Mouse (Mus musculus): ENCODE measurements around the gene Npy4r. TPM values are rescaled to one million over a fixed set of nuclear protein-coding genes. Genes with fewer than 3 reads are reported as not detected.

Npy4r gene
- total and polyA plus RNA-seq, 3 experiments = 0.08 to 0.80 (median 0.18) TPM

GRCm38 (mm10) chr14:34107594-34107993 lies 44.7 kb downstream of the Npy4r start:
- WGBS = 50% methylated on average over 4 of the region's 4 CpGs
- DNase-seq = no peak
- Histone ChIP-seq H3K4me3 (no peak overlapping the region), H3K36me3 (ENCODE audit: control insufficient read depth, insufficient read depth, low read length) (no peaks in the 10 kb centered on the region), H3K4me1 (ENCODE audit: control insufficient read depth, insufficient read depth, low read length) (no peaks in the 10 kb centered on the region), H3K27ac (no peak overlapping the region), H3K79me2 (replicated peaks; ENCODE audit: control insufficient read depth, insufficient read depth, low read length) (no peaks in the 10 kb centered on the region), H3K9ac (ENCODE audit: low read depth, low read length) (no peak overlapping the region), H3K27me3 (ENCODE audit: control insufficient read depth, insufficient read depth, low read length) (no peaks in the 10 kb centered on the region)
- intact Hi-C loops (cut with DNase I) = loop anchor here (5.0 kb wide), 1 partner anchor 150 kb away; no protein-coding TSS in a partner anchor
- TF ChIP-seq EP300 (IDR thresholded peaks at IDR 0.05; ENCODE audit: insufficient read depth, low read depth, low read length) = no peak

GRCm38 (mm10) chr14:34106389-34107062 lies 45.8 kb downstream of the Npy4r start:
- intact Hi-C loops (cut with DNase I) = loop anchor here (1.0 to 5.0 kb wide), 2 partner anchors 48 to 149 kb away; no protein-coding TSS in a partner anchor
- TF ChIP-seq POLR2A (IDR thresholded peaks at IDR 0.05; ENCODE audit: insufficient read depth, low read depth, low read length) (no peak), CTCF (IDR thresholded peaks at IDR 0.05) (peak; percentile 70)
- WGBS = 66% methylated on average over 11 of the region's 12 CpGs
- no peaks in the 10 kb centered on the region for H3K79me2 ChIP-seq (replicated peaks; ENCODE audit: control insufficient read depth, insufficient read depth, low read length)
- H3K27me3 ChIP-seq (ENCODE audit: control insufficient read depth, insufficient read depth, low read length) = no peaks in the 10 kb centered on the region
- peak; percentile 26 to 51 for DNase-seq
- no peaks in the 10 kb centered on the region for H3K36me3 ChIP-seq (ENCODE audit: control insufficient read depth, insufficient read depth, low read length)
- H3K4me1 ChIP-seq (ENCODE audit: control insufficient read depth, insufficient read depth, low read length) = no peaks in the 10 kb centered on the region
- H3K9ac ChIP-seq (ENCODE audit: low read depth, low read length) = no peak overlapping the region
- no peak overlapping the region for H3K27ac ChIP-seq
- no peak overlapping the region for H3K4me3 ChIP-seq

- Histone ChIP-seq H3K27ac (no peak overlapping the region), H3K36me3 (ENCODE audit: control insufficient read depth, insufficient read depth, low read length) (no peaks in the 10 kb centered on the region), H3K4me1 (ENCODE audit: control insufficient read depth, insufficient read depth, low read length) (no peaks in the 10 kb centered on the region), H3K4me3 (no peak overlapping the region), H3K9ac (ENCODE audit: low read depth, low read length) (no peak overlapping the region), H3K79me2 (replicated peaks; ENCODE audit: control insufficient read depth, insufficient read depth, low read length) (no peaks in the 10 kb centered on the region), H3K27me3 (ENCODE audit: control insufficient read depth, insufficient read depth, low read length) (no peaks in the 10 kb centered on the region)
- TF ChIP-seq POLR2A (IDR thresholded peaks at IDR 0.05; ENCODE audit: insufficient read depth, low read depth, low read length) (no peak), EP300 (IDR thresholded peaks at IDR 0.05; ENCODE audit: insufficient read depth, low read depth, low read length) (0 out of 2 replicates have a peak, but pooled peaks have one; percentile 34), CTCF (IDR thresholded peaks at IDR 0.05) (peak; percentile 80)
- 13% methylated on average over 8 of the region's 8 CpGs for WGBS
- peak; percentile 70 to 72 for DNase-seq
- intact Hi-C loops (cut with DNase I) = loop anchor here (1.0 to 5.0 kb wide), 2 partner anchors 25 to 148 kb away; no protein-coding TSS in a partner anchor
These were observed 47.4 kb downstream of the Npy4r start for GRCm38 (mm10) chr14:34104892-34105291.

- Histone ChIP-seq H3K4me1 (ENCODE audit: control insufficient read depth, insufficient read depth, low read length) (no peaks in the 10 kb centered on the region), H3K27ac (no peak overlapping the region), H3K36me3 (ENCODE audit: control insufficient read depth, insufficient read depth, low read length) (no peaks in the 10 kb centered on the region), H3K9ac (ENCODE audit: low read depth, low read length) (no peak overlapping the region), H3K27me3 (ENCODE audit: control insufficient read depth, insufficient read depth, low read length) (no peaks in the 10 kb centered on the region), H3K4me3 (no peak overlapping the region), H3K79me2 (replicated peaks; ENCODE audit: control insufficient read depth, insufficient read depth, low read length) (no peaks in the 10 kb centered on the region)
- intact Hi-C loops (cut with DNase I) = no loop called here
- 70% methylated on average over 3 of the region's 3 CpGs for WGBS
- no peak for TF ChIP-seq POLR2A (IDR thresholded peaks at IDR 0.05; ENCODE audit: insufficient read depth, low read depth, low read length)
- no peak for TF ChIP-seq CTCF (IDR thresholded peaks at IDR 0.05)
- DNase-seq = no peak
These were observed 48.4 kb downstream of the Npy4r start for GRCm38 (mm10) chr14:34103855-34104254.

- Histone ChIP-seq H3K27ac (no peak within 1 kb of the TSS), H3K4me3 (no peak within 1 kb of the TSS), H3K79me2 (replicated peaks; ENCODE audit: control insufficient read depth, insufficient read depth, low read length) (no peaks in the 10 kb centered on the region), H3K36me3 (ENCODE audit: control insufficient read depth, insufficient read depth, low read length) (no peaks in the 10 kb centered on the region), H3K27me3 (ENCODE audit: control insufficient read depth, insufficient read depth, low read length) (no peaks in the 10 kb centered on the region), H3K9ac (ENCODE audit: low read depth, low read length) (no peak within 1 kb of the TSS), H3K4me1 (ENCODE audit: control insufficient read depth, insufficient read depth, low read length) (no peaks in the 10 kb centered on the region)
- TF ChIP-seq CTCF (IDR thresholded peaks at IDR 0.05) (no peak), EP300 (IDR thresholded peaks at IDR 0.05; ENCODE audit: insufficient read depth, low read depth, low read length) (no peak), POLR2A (IDR thresholded peaks at IDR 0.05; ENCODE audit: insufficient read depth, low read depth, low read length) (no peak)
- peak in 1 of 2 experiments; percentile 7 for DNase-seq
- intact Hi-C loops (cut with DNase I) = no loop called here
- 74% methylated on average over 5 of the region's 5 CpGs for WGBS
These were observed 49.7 kb downstream of the Npy4r start, which contains the start of gene A630023A22Rik for GRCm38 (mm10) chr14:34102601-34103000. TSS of gene A630023A22Rik (minus strand) at chr14:34102754.

GRCm38 (mm10) chr14:34096161-34096560 lies 56.1 kb downstream of the Npy4r start:
- Histone ChIP-seq H3K27ac (no peak overlapping the region), H3K4me1 (ENCODE audit: control insufficient read depth, insufficient read depth, low read length) (no peaks in the 10 kb centered on the region), H3K9ac (ENCODE audit: low read depth, low read length) (no peak overlapping the region), H3K27me3 (ENCODE audit: control insufficient read depth, insufficient read depth, low read length) (no peaks in the 10 kb centered on the region), H3K4me3 (no peak overlapping the region), H3K79me2 (replicated peaks; ENCODE audit: control insufficient read depth, insufficient read depth, low read length) (no peaks in the 10 kb centered on the region), H3K36me3 (ENCODE audit: control insufficient read depth, insufficient read depth, low read length) (no peaks in the 10 kb centered on the region)
- intact Hi-C loops (cut with DNase I) = no loop called here
- WGBS = 71% methylated on average over 5 of the region's 5 CpGs
- DNase-seq = no peak
- TF ChIP-seq CTCF (IDR thresholded peaks at IDR 0.05) (no peak), POLR2A (IDR thresholded peaks at IDR 0.05; ENCODE audit: insufficient read depth, low read depth, low read length) (no peak), EP300 (IDR thresholded peaks at IDR 0.05; ENCODE audit: insufficient read depth, low read depth, low read length) (no peak)

Other genes starting within 250 kb of the Npy4r start
- 1 to 10 TPM; 1.0 to 1.1 TPM for gene Gdf10, start 228.9 kb downstream of the Npy4r start, total RNA-seq (2021)
- gene Gdf10, start 228.9 kb downstream of the Npy4r start, polyA plus RNA-seq (2012; rRNA removed) = 1.8 and 3.8 TPM in 2 replicates
- gene Gdf2, start 211.4 kb downstream of the Npy4r start, total RNA-seq (2021) = under 1 TPM; 0.10 to 0.34 TPM
- gene Gdf2, start 211.4 kb downstream of the Npy4r start, polyA plus RNA-seq (2012; rRNA removed) = 0.16 and 0.20 TPM in 2 replicates
- gene Rbp3, start 198.5 kb downstream of the Npy4r start, total RNA-seq (2021) = not detected
- not detected in 2 replicates for gene Rbp3, start 198.5 kb downstream of the Npy4r start, polyA plus RNA-seq (2012; rRNA removed)
- gene Zfp488, start 173.7 kb downstream of the Npy4r start, total RNA-seq (2021) = not detected
- gene Zfp488, start 173.7 kb downstream of the Npy4r start, polyA plus RNA-seq (2012; rRNA removed) = not detected in 2 replicates
- gene Gm30083, start 137.3 kb downstream of the Npy4r start, total RNA-seq (2021) = not detected
- gene Gm30083, start 137.3 kb downstream of the Npy4r start, polyA plus RNA-seq (2012; rRNA removed) = not detected in 2 replicates
- gene Gm5460, start 135.7 kb downstream of the Npy4r start, total RNA-seq (2021) = not detected
- not detected in 2 replicates for gene Gm5460, start 135.7 kb downstream of the Npy4r start, polyA plus RNA-seq (2012; rRNA removed)
- gene Antxrl, start 99.8 kb downstream of the Npy4r start, total RNA-seq (2021) = not detected
- 0.06 TPM in 2 replicates for gene Antxrl, start 99.8 kb downstream of the Npy4r start, polyA plus RNA-seq (2012; rRNA removed)
- gene Anxa8, start 66.5 kb downstream of the Npy4r start, total RNA-seq (2021) = 1 to 10 TPM; 2.5 to 3.1 TPM
- gene Anxa8, start 66.5 kb downstream of the Npy4r start, polyA plus RNA-seq (2012; rRNA removed) = 2.0 and 4.0 TPM in 2 replicates
- not detected for gene A630023A22Rik, start 49.7 kb downstream of the Npy4r start, total RNA-seq (2021)
- not detected in 2 replicates for gene A630023A22Rik, start 49.7 kb downstream of the Npy4r start, polyA plus RNA-seq (2012; rRNA removed)
- gene Gprin2, start 49.2 kb upstream of the Npy4r start, total RNA-seq (2021) = under 1 TPM; 0.23 to 0.26 TPM
- gene Gprin2, start 49.2 kb upstream of the Npy4r start, polyA plus RNA-seq (2012; rRNA removed) = 0.10 and 0.20 TPM in 2 replicates
- under 1 TPM; 0.43 to 0.78 TPM for gene Syt15, start 67.1 kb upstream of the Npy4r start, total RNA-seq (2021)
- gene Syt15, start 67.1 kb upstream of the Npy4r start, polyA plus RNA-seq (2012; rRNA removed) = 1.5 and 1.6 TPM in 2 replicates
- gene Shld2, start 158.0 kb upstream of the Npy4r start, total RNA-seq (2021) = 1 to 10 TPM; 7.8 to 9.9 TPM
- gene Shld2, start 158.0 kb upstream of the Npy4r start, polyA plus RNA-seq (2012; rRNA removed) = 2.4 and 3.5 TPM in 2 replicates
- gene Glud1, start 158.2 kb upstream of the Npy4r start, total RNA-seq (2021) = 100 to 1,000 TPM; 127 to 148 TPM
- 52.1 and 73.2 TPM in 2 replicates for gene Glud1, start 158.2 kb upstream of the Npy4r start, polyA plus RNA-seq (2012; rRNA removed)
- not detected for gene Fam25c, start 202.9 kb upstream of the Npy4r start, total RNA-seq (2021)
- not detected in 2 replicates for gene Fam25c, start 202.9 kb upstream of the Npy4r start, polyA plus RNA-seq (2012; rRNA removed)
- 10 to 100 TPM; 11.5 to 12.9 TPM for gene Sncg, start 222.3 kb upstream of the Npy4r start, total RNA-seq (2021)
- 14.2 and 15.2 TPM in 2 replicates for gene Sncg, start 222.3 kb upstream of the Npy4r start, polyA plus RNA-seq (2012; rRNA removed)
- gene Mmrn2, start 223.0 kb upstream of the Npy4r start, total RNA-seq (2021) = 10 to 100 TPM; 30.4 to 44.1 TPM
- gene Mmrn2, start 223.0 kb upstream of the Npy4r start, polyA plus RNA-seq (2012; rRNA removed) = 17.6 and 29.4 TPM in 2 replicates